Mouse (Mus musculus) cerebellum, adult 2 months (tissue): ENCODE results near the gene C1ql1.

Source experiments
- CTCF ChIP-seq: fragments of 200-500 bp; IDR thresholded peaks from 2 replicates; pipeline ENCODE4 v1.5.1; 2011; ENCODE audit warnings: low read depth, mild to moderate bottlenecking, control low read depth, low read length, moderate library complexity, borderline replicate concordance; ENCODE audit not compliant: insufficient read depth
- POLR2A ChIP-seq: fragments of 200-500 bp; IDR thresholded peaks from 2 replicates; pipeline ENCODE4 v1.6.1; 2011; ENCODE audit warnings: low read length, control low read depth, borderline replicate concordance; ENCODE audit not compliant: insufficient read depth

GRCm38 (mm10) chr11:102948043-102948961, 1.8 kb upstream of the C1ql1 start:
- TF ChIP-seq CTCF (no peak), POLR2A (no peak)
